Mouse (Mus musculus): Measurements from ENCODE around the gene Ryr2. TPM values are rescaled to one million over a fixed set of nuclear protein-coding genes. Genes with fewer than 3 reads are reported as not detected.

Gene Ryr2
- polyA plus RNA-seq, 1 experiment from 2014 or later, result 1.5 TPM

DNA sequence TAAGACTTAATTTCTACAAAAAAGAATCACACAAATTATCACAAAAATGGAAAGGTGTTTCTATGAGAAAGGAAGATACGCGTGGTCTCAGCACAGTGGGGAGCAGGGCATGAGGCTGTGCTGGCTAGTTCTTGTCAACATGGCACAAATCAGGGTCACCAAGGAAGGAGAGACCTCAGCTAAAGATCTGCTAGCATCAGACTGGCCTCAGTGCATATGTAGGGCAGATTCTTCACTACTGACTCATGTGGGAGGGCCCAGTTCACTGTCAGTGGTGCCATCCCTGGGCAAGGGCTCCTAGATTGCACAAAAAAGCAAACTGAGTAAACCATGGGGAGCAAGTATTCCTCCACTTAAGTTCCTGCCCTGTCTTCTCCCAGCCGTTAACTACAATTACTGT is 405.0 kb downstream of the Ryr2 start:
- Histone ChIP-seq H3K9ac (no peak overlapping the region), H3K4me2 (no peak overlapping the region), H3K27me3 (no peaks in the 10 kb centered on the region), H3K4me3 (no peak overlapping the region), H3K27ac (no peak overlapping the region), H3K36me3 (no peaks in the 10 kb centered on the region), H3K4me1 (no peaks in the 10 kb centered on the region), H3K9me3 (no peaks in the 10 kb centered on the region)
- no peak for ATAC-seq (ENCODE audit: borderline replicate concordance, extremely low read depth, low FRiP score, low TSS enrichment)
- 87% methylated on average over 3 of the region's 3 CpGs for WGBS

DNA sequence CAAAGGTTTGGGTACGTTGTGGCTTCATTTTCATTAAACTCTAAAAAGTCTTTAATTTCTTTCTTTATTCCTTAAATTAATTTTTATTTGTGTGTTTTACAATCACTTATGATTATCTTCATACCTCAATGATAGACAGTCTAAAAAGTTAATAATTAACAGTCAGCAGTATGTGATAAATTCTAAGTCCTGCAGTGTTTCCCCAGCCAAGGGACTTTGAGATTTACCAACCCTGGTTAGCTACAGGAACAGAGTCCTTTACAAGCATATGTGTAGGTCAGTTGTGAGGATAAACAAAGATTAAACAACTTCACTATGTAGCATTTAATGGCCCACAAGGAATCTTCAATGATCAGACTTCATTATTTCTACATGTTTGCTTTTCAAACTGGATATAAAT is 410.2 kb downstream of the Ryr2 start:
- Histone ChIP-seq H3K4me1 (no peaks in the 10 kb centered on the region), H3K9me3 (no peaks in the 10 kb centered on the region), H3K4me3 (no peak overlapping the region), H3K27ac (no peak overlapping the region), H3K36me3 (no peaks in the 10 kb centered on the region), H3K4me2 (no peak overlapping the region), H3K9ac (no peak overlapping the region), H3K27me3 (no peaks in the 10 kb centered on the region)
- WGBS, result 79% methylated on average over 1 of the region's 1 CpGs
- ATAC-seq (ENCODE audit: borderline replicate concordance, extremely low read depth, low FRiP score, low TSS enrichment), result no peak

DNA sequence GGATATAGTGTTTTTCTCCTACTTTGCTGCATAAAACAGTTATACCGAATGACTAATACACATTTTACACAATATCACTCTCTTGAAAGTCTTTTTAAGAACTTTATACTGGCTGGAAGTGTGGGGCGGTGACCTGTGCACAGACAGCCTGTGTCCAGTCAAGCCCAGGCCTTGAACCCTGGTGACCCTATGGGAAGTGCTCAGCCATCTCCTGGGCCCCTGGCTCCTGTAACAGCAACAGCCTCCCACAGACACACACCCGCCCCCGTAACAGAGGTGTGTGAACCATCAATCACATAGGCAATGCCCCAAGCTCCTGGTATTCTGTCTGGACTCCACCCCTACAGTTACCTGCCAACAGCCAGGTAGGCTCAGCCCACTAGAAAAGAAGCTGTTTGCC is 424.9 kb downstream of the Ryr2 start:
- no peaks in the 10 kb centered on the region for H3K4me1 ChIP-seq
- no peak overlapping the region for H3K4me2 ChIP-seq
- WGBS, result 83% methylated on average over 4 of the region's 4 CpGs
- H3K9ac ChIP-seq, result no peak overlapping the region
- no peaks in the 10 kb centered on the region for H3K27me3 ChIP-seq
- ATAC-seq (ENCODE audit: borderline replicate concordance, extremely low read depth, low FRiP score, low TSS enrichment), result no peak
- H3K36me3 ChIP-seq, result no peaks in the 10 kb centered on the region
- H3K9me3 ChIP-seq, result no peaks in the 10 kb centered on the region
- no peak overlapping the region for H3K4me3 ChIP-seq
- H3K27ac ChIP-seq, result no peak overlapping the region

DNA sequence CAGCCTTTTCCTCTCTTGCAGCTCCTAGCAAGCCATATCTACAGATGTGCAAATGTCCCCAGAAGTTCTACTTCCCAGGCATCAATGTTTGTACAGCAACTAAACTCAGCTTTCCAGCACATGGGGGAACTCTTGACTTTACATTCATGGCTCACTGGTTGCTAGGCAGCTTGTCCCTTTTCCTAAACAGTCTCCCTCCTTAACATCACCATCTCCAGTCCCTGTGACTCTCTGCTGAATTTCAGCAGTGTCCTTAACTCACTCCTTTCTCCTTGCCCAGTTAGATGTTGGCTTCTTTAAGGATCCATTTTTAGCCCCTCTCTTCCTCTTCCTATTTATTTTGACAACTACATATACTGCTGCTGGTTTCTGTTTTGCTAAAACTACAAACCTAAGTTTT is 443.9 kb downstream of the Ryr2 start:
- no peak overlapping the region for H3K27ac ChIP-seq
- no peaks in the 10 kb centered on the region for H3K9me3 ChIP-seq
- H3K4me3 ChIP-seq, result no peak overlapping the region
- H3K36me3 ChIP-seq, result no peaks in the 10 kb centered on the region
- H3K27me3 ChIP-seq, result no peaks in the 10 kb centered on the region
- no peak overlapping the region for H3K9ac ChIP-seq
- no peak for ATAC-seq (ENCODE audit: borderline replicate concordance, extremely low read depth, low FRiP score, low TSS enrichment)
- H3K4me2 ChIP-seq, result no peak overlapping the region
- no peaks in the 10 kb centered on the region for H3K4me1 ChIP-seq

DNA sequence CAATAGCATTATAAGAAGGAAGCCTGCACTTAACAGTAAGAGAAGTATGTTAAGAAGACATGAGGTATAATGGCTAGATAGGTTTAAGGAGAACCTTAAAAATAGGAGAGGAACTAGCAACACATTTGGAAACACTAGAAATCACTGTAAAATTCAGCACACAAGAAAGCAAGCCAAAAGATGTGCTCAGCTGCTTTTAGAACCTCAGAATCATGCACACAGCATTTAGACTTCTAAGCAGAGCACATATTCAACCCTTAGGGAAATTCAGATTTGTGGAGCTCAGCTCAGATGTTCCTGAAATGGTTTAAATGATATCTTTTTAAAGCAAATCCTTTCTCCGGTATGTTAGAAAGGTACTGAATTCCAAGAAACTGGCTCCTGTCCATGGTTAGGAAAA is 461.9 kb downstream of the Ryr2 start:
- 96% methylated on average over 1 of the region's 1 CpGs for WGBS
- no peak overlapping the region for H3K4me3 ChIP-seq
- H3K27ac ChIP-seq, result no peak overlapping the region
- H3K36me3 ChIP-seq, result no peaks in the 10 kb centered on the region
- H3K9ac ChIP-seq, result no peak overlapping the region
- no peak for ATAC-seq (ENCODE audit: borderline replicate concordance, extremely low read depth, low FRiP score, low TSS enrichment)
- no peaks in the 10 kb centered on the region for H3K27me3 ChIP-seq
- H3K9me3 ChIP-seq, result no peaks in the 10 kb centered on the region
- H3K4me2 ChIP-seq, result no peak overlapping the region
- H3K4me1 ChIP-seq, result no peaks in the 10 kb centered on the region

DNA sequence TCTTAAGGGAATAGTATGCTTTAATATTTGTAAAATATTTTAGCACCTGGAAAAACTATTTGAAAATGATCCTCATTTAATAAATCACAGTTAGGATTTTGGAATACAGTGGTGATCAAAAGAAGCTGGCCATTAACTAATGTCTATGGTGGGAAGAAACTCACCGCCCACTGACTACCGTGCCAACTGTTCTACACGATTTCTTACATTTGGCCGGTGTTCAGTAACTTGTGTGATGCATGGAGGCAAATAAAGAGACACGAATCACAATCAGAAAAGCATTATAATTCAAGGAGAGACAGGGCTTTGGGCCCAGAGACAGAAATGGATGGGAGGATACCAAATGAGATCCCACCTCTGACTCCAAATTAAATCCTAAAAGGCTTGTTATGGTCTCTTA is 470.4 kb downstream of the Ryr2 start:
- Histone ChIP-seq H3K4me3 (no peak overlapping the region), H3K36me3 (no peaks in the 10 kb centered on the region), H3K9me3 (no peaks in the 10 kb centered on the region), H3K27ac (no peak overlapping the region), H3K9ac (no peak overlapping the region), H3K4me2 (no peak overlapping the region), H3K4me1 (no peaks in the 10 kb centered on the region), H3K27me3 (no peaks in the 10 kb centered on the region)
- 81% methylated on average over 5 of the region's 5 CpGs for WGBS
- no peak for ATAC-seq (ENCODE audit: borderline replicate concordance, extremely low read depth, low FRiP score, low TSS enrichment)

DNA sequence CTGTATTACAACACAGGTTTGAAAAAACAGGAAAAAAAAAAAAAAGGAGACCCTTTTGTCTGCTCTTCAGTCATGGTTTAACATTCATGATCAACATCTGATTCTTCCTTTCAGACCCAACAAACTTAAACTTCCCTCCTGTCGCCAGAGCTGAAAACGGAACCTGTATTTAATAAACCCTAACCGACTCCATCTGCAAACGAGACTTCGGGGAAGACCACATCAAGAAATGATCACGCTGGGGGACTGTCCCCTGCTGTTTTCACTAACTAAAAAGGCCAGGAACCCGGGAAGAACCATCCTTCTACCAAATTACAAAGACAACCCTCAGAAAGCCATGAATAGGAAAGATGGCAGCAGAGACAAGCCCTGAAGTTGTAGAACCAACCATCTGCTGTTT is 482.2 kb downstream of the Ryr2 start:
- Histone ChIP-seq H3K27ac (no peak overlapping the region), H3K4me1 (no peaks in the 10 kb centered on the region), H3K4me3 (no peak overlapping the region), H3K4me2 (no peak overlapping the region), H3K36me3 (no peaks in the 10 kb centered on the region), H3K9ac (no peak overlapping the region), H3K27me3 (no peaks in the 10 kb centered on the region), H3K9me3 (no peaks in the 10 kb centered on the region)
- ATAC-seq (ENCODE audit: borderline replicate concordance, extremely low read depth, low FRiP score, low TSS enrichment), result no peak
- 80% methylated on average over 7 of the region's 7 CpGs for WGBS

DNA sequence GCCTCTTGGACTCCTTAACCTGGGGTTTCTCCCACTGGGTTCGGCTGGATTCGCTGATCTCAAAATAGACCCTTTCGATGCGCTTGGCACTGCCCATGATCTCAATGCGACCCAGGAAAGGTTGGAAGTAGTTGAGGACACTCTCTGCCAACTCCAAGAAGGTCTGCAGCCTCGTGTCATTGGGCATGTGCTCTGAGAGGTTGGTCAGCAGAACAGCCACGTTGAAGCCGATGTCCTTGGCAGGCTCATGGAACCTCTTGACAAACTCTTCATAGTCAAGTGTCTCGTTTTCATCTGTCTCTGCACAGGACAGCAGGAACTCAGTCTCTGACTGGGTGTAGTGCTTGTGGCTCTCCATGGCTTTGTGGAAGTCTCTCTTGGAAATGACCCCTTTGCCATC is 511.3 kb downstream of the Ryr2 start:
- no peaks in the 10 kb centered on the region for H3K9me3 ChIP-seq
- H3K9ac ChIP-seq, result no peak overlapping the region
- H3K27me3 ChIP-seq, result no peaks in the 10 kb centered on the region
- H3K27ac ChIP-seq, result no peak overlapping the region
- H3K36me3 ChIP-seq, result no peaks in the 10 kb centered on the region
- no peaks in the 10 kb centered on the region for H3K4me1 ChIP-seq
- ATAC-seq (ENCODE audit: borderline replicate concordance, extremely low read depth, low FRiP score, low TSS enrichment), result no peak
- H3K4me2 ChIP-seq, result no peak overlapping the region
- H3K4me3 ChIP-seq, result no peak overlapping the region
- WGBS, result 84% methylated on average over 9 of the region's 9 CpGs

DNA sequence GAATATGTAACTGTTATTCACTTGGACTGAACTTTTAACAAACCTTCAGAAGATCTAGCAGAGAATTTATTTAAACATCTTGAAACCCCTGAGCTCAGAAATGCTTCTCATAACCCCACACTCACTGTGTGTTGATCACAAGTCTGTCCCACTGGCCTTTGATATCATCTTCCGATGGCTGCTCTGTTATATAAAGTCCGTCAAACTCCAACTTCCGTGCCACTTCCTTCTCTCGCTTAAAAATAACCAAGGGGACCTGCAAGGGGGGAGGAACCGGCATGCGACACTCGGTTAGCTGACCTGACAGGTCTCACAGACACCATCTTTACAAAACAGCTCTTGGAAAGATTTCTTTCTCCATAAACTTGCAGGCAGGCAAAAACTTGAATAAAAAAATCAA is 521.5 kb downstream of the Ryr2 start:
- Histone ChIP-seq H3K9ac (no peak overlapping the region), H3K4me3 (no peak overlapping the region), H3K36me3 (no peaks in the 10 kb centered on the region), H3K4me2 (no peak overlapping the region), H3K27me3 (no peaks in the 10 kb centered on the region), H3K9me3 (no peaks in the 10 kb centered on the region), H3K27ac (no peak overlapping the region), H3K4me1 (no peaks in the 10 kb centered on the region)
- WGBS, result 35% methylated on average over 7 of the region's 7 CpGs
- ATAC-seq (ENCODE audit: borderline replicate concordance, extremely low read depth, low FRiP score, low TSS enrichment), result no peak

DNA sequence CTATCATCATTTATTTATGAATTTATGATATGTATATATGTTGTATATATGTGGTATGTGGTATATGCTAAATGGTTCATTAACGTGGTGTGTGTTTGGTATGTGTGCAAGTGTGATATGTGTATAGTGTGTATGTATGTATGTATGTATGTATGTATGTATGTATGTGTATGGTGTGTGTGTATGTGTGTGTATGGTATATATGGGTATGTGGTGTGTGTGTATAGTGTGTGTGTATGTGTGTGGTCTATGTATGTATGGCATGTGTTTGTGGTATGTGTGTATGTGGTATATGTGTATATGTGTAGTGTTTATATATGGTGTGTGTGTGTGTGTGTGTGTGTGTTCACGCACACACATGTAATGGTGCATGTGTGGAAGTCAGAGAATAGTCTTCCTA is 534.2 kb downstream of the Ryr2 start:
- 91% methylated on average over 1 of the region's 2 CpGs for WGBS
- no peaks in the 10 kb centered on the region for H3K36me3 ChIP-seq

DNA sequence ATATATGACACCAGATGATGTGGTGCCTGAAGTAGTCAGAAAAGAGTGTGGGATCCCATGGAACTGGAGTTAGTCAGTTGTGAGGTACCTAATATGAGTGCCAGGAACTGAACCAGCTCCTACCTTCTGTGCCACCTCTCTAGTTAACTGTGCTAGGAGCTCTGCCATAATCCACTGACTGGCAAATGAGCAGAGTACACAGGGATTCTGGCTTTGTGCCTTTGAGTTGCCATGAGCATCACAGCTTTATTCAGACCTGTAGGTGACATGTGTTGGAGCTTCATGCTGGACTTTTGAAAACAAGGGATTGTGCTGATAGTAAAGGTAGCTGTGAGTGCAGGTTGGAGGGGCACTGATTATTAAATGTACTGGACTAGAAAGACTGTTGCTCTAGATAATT is 539.4 kb downstream of the Ryr2 start:
- no peaks in the 10 kb centered on the region for H3K36me3 ChIP-seq

More for the DNA sequence above, 534.2 kb downstream of the Ryr2 start:
- H3K4me1 ChIP-seq, result no peaks in the 10 kb centered on the region
- no peaks in the 10 kb centered on the region for H3K27me3 ChIP-seq
- no peak for ATAC-seq (ENCODE audit: borderline replicate concordance, extremely low read depth, low FRiP score, low TSS enrichment)
- H3K4me3 ChIP-seq, result no peak overlapping the region
- no peak overlapping the region for H3K4me2 ChIP-seq
- no peak overlapping the region for H3K9ac ChIP-seq
- no peaks in the 10 kb centered on the region for H3K9me3 ChIP-seq
- H3K27ac ChIP-seq, result no peak overlapping the region

DNA sequence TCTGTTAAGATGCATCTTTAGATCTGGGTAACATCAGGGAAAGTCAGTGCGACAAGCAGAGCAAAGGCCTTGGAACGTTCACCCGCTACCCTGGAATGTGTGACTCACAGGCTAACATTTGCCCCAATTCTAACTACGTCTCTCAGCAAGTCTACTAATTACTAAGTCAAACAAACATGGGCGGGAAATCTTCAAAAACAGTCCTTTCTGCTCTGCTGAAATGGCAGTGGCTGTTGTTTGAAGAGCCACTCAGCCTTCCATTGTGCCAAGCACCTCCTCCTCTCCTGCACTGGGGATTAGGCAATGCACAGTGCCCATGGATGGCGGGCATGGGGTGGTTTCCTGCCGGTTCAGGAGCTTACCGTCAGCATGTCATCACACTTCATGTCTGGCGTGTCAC is 540.3 kb downstream of the Ryr2 start:
- H3K9ac ChIP-seq, result no peak overlapping the region
- H3K27me3 ChIP-seq, result no peaks in the 10 kb centered on the region
- no peak for ATAC-seq (ENCODE audit: borderline replicate concordance, extremely low read depth, low FRiP score, low TSS enrichment)
- H3K27ac ChIP-seq, result no peak overlapping the region
- H3K9me3 ChIP-seq, result no peaks in the 10 kb centered on the region
- H3K36me3 ChIP-seq, result no peaks in the 10 kb centered on the region
- no peaks in the 10 kb centered on the region for H3K4me1 ChIP-seq
- WGBS, result 46% methylated on average over 9 of the region's 9 CpGs
- no peak overlapping the region for H3K4me2 ChIP-seq
- no peak overlapping the region for H3K4me3 ChIP-seq

More for the DNA sequence above, 539.4 kb downstream of the Ryr2 start:
- Histone ChIP-seq H3K4me3 (no peak overlapping the region), H3K27me3 (no peaks in the 10 kb centered on the region), H3K9ac (no peak overlapping the region), H3K27ac (no peak overlapping the region), H3K4me2 (no peak overlapping the region), H3K9me3 (no peaks in the 10 kb centered on the region), H3K4me1 (no peaks in the 10 kb centered on the region)
- ATAC-seq (ENCODE audit: borderline replicate concordance, extremely low read depth, low FRiP score, low TSS enrichment), result no peak

DNA sequence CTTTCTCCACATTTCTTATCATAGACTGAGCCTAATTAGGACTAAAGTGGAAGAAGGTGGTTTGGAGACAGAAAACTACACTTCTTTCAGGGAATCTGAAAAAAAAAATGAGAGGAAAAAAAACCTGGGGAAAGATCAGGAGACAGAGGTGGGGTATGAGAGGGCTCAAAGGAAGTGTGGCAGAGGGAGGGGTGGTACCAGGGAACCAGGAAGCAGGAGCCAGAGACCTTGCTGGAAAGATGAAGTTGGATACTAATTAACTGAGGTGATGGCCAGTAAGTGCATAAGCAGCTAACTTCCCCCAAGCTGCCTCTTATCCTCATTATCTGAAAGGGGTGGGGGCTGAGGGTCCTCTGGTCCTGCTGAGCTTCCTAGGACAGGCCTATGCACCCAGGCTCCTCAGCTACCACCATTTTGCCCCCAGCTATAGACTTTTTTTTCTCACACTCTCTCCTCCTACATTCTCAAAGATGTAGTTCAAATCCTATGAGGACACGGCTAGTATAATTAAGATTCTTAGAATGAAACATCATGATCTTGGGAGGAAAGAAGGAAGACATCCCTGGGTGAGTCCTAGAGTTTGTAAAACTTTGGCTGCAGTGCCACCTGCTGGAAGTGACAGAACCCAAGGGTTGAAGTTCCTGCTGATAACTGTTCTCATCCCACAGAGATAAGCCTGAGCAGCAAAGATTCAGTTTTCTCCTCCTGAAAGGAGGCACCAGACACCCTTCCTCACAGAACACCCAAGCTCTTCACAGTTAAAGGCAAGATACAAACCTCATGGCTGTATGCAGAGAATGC is 543.3 kb downstream of the Ryr2 start:
- Histone ChIP-seq H3K36me3 (no peaks in the 10 kb centered on the region), H3K9me3 (no peaks in the 10 kb centered on the region), H3K9ac (no peak overlapping the region), H3K4me3 (no peak overlapping the region), H3K27me3 (no peaks in the 10 kb centered on the region), H3K27ac (no peak overlapping the region), H3K4me2 (no peak overlapping the region), H3K4me1 (no peaks in the 10 kb centered on the region)
- no peak for ATAC-seq (ENCODE audit: borderline replicate concordance, extremely low read depth, low FRiP score, low TSS enrichment)
- 20% methylated on average over 1 of the region's 1 CpGs for WGBS

Measured in lung, embryonic 15.5 days (tissue).